Mouse (Mus musculus) WW6 (cell line): Measurements from ENCODE around the gene Rasgrp2.

Source experiments
- DNase-seq: peaks from one replicate; pipeline ENCODE4 v3.0.0-alpha.2; 2013; ENCODE audit warnings: low read depth, low spot score

Gene Rasgrp2

GRCm38 (mm10) chr19:6407816-6408510 is 8.8 kb downstream of the Rasgrp2 start:
- no peak for DNase-seq

GRCm38 (mm10) chr19:6408749-6409148 is 9.6 kb downstream of the Rasgrp2 start:
- DNase-seq, result no peak

GRCm38 (mm10) chr19:6409176-6409575 is 10.0 kb downstream of the Rasgrp2 start:
- DNase-seq, result no peak

- no peak for DNase-seq
These were observed 10.8 kb downstream of the Rasgrp2 start for GRCm38 (mm10) chr19:6409936-6410335.

- no peak for DNase-seq
These were observed 13.7 kb downstream of the Rasgrp2 start for GRCm38 (mm10) chr19:6412798-6413197.

- no peak for DNase-seq
These were observed 16.3 kb downstream of the Rasgrp2 start for GRCm38 (mm10) chr19:6415454-6415853.

GRCm38 (mm10) chr19:6416124-6416770 is 17.1 kb downstream of the Rasgrp2 start:
- DNase-seq, result no peak

GRCm38 (mm10) chr19:6416894-6417761 is 18.0 kb downstream of the Rasgrp2 start:
- DNase-seq, result no peak

- peak; percentile 79 for DNase-seq
These were observed 19.2 kb downstream of the Rasgrp2 start, which contains the start of gene Nrxn2 for GRCm38 (mm10) chr19:6418233-6418879. Gene Nrxn2, plus strand, starts transcription at chr19:6418731.

GRCm38 (mm10) chr19:6418984-6419692 is 20.0 kb downstream of the Rasgrp2 start:
- DNase-seq, result no peak

GRCm38 (mm10) chr19:6419805-6420310 is 20.7 kb downstream of the Rasgrp2 start:
- no peak for DNase-seq

- DNase-seq, result no peak
These were observed 21.5 kb downstream of the Rasgrp2 start for GRCm38 (mm10) chr19:6420481-6421210.

GRCm38 (mm10) chr19:6421211-6421590 is 22.1 kb downstream of the Rasgrp2 start:
- no peak for DNase-seq

GRCm38 (mm10) chr19:6422014-6422413 is 22.9 kb downstream of the Rasgrp2 start:
- DNase-seq, result no peak

GRCm38 (mm10) chr19:6423241-6423640 is 24.1 kb downstream of the Rasgrp2 start:
- DNase-seq, result no peak

GRCm38 (mm10) chr19:6424137-6424881 is 25.2 kb downstream of the Rasgrp2 start:
- no peak for DNase-seq

- no peak for DNase-seq
These were observed 26.5 kb downstream of the Rasgrp2 start for GRCm38 (mm10) chr19:6425595-6425994.

- peak; percentile 52 for DNase-seq
These were observed 27.8 kb downstream of the Rasgrp2 start for GRCm38 (mm10) chr19:6426703-6427500.
